Mouse (Mus musculus) embryo, embryonic 11 days (tissue): ENCODE measurements around the gene Fam129c.

ENCODE experiments used
- DNase-seq: peaks from one replicate; pipeline ENCODE4 v3.0.0-alpha.2; 2015

Gene Fam129c

GRCm38 (mm10) chr8:71597451-71597850 lies at the start of gene Fam129c:
TSS of gene Fam129c (plus strand) at chr8:71597648.
- DNase-seq, result no peak

GRCm38 (mm10) chr8:71550754-71551153 lies 46.7 kb upstream of the Fam129c start:
- DNase-seq, result no peak

- no peak for DNase-seq
These were observed 44.7 kb upstream of the Fam129c start for GRCm38 (mm10) chr8:71552770-71553169.

- no peak for DNase-seq
These were observed 43.4 kb upstream of the Fam129c start for GRCm38 (mm10) chr8:71554001-71554400.

GRCm38 (mm10) chr8:71554644-71555043 lies 42.8 kb upstream of the Fam129c start:
- DNase-seq, result no peak

- DNase-seq, result peak; percentile 29
These were observed 39.1 kb upstream of the Fam129c start, which contains the start of gene Tmem221 for GRCm38 (mm10) chr8:71558071-71558957. TSS of gene Tmem221 (minus strand) at chr8:71558871.

GRCm38 (mm10) chr8:71558958-71559690 lies 38.3 kb upstream of the Fam129c start:
- peak; percentile 88 for DNase-seq

GRCm38 (mm10) chr8:71560071-71560470 lies 37.4 kb upstream of the Fam129c start:
- DNase-seq, result no peak

- no peak for DNase-seq
These were observed 36.7 kb upstream of the Fam129c start for GRCm38 (mm10) chr8:71560765-71561164.

GRCm38 (mm10) chr8:71561401-71561800 lies 36.0 kb upstream of the Fam129c start:
- DNase-seq, result peak; percentile 83

GRCm38 (mm10) chr8:71562751-71563150 lies 34.7 kb upstream of the Fam129c start:
- DNase-seq, result peak; percentile 76

- no peak for DNase-seq
These were observed 33.5 kb upstream of the Fam129c start for GRCm38 (mm10) chr8:71563992-71564391.

GRCm38 (mm10) chr8:71566501-71566900 lies 30.9 kb upstream of the Fam129c start, which contains the start of gene Nxnl1:
TSS of gene Nxnl1 (minus strand) at chr8:71566601.
- DNase-seq, result no peak

- DNase-seq, result no peak
These were observed 29.9 kb upstream of the Fam129c start for GRCm38 (mm10) chr8:71567587-71567986.

- no peak for DNase-seq
These were observed 29.0 kb upstream of the Fam129c start, which contains the start of gene Slc27a1 for GRCm38 (mm10) chr8:71568387-71568937. TSS of gene Slc27a1 (plus strand) at chr8:71568882.

- DNase-seq, result no peak
These were observed 28.5 kb upstream of the Fam129c start for GRCm38 (mm10) chr8:71568941-71569340.

- peak; percentile 93 for DNase-seq
These were observed 27.8 kb upstream of the Fam129c start for GRCm38 (mm10) chr8:71569366-71570290.

GRCm38 (mm10) chr8:71570291-71570954 lies 27.0 kb upstream of the Fam129c start:
- peak; percentile 96 for DNase-seq

- DNase-seq, result no peak
These were observed 25.4 kb upstream of the Fam129c start for GRCm38 (mm10) chr8:71572077-71572476.

GRCm38 (mm10) chr8:71572847-71573633 lies 24.4 kb upstream of the Fam129c start:
- DNase-seq, result no peak

- DNase-seq, result no peak
These were observed 23.0 kb upstream of the Fam129c start for GRCm38 (mm10) chr8:71574426-71574825.
